Mouse (Mus musculus) ES-E14 (cell line): Measurements from ENCODE around the gene Phf24. TPM values are rescaled to one million over a fixed set of nuclear protein-coding genes. Genes with fewer than 3 reads are reported as not detected.
A peak's percentile ranks its signal among the peaks of the same experiment; 100 is the strongest.

Source experiments
- DNase-seq: peaks from one replicate; pipeline ENCODE4 v3.0.0-alpha.2; 2013; ENCODE audit warnings: low read depth, low spot score
- H3K27ac ChIP-seq: 2 replicates; pipeline ENCODE4 v1.5.1; 2012; ENCODE audit warnings: low read depth, mild to moderate bottlenecking, low read length, moderate library complexity, mixed read lengths; ENCODE audit not compliant: poor library complexity, insufficient read depth, severe bottlenecking
- H3K36me3 ChIP-seq: 2 replicates; pipeline ENCODE4 v1.6.1; 2012; ENCODE audit warnings: mild to moderate bottlenecking, low read length, moderate library complexity, mixed read lengths; ENCODE audit not compliant: control insufficient read depth, poor library complexity, insufficient read depth, severe bottlenecking
- H3K4me1 ChIP-seq, 2 experiments: fragments of 150-350 bp in 1 of 2; sonication (generic) in 1 of 2; 2 replicates each; pipeline ENCODE4 v1.6.1; 2012; ENCODE audit warnings: low read length in 2 of 2, mild to moderate bottlenecking in 1 of 2, mixed read lengths in 1 of 2; ENCODE audit not compliant: control insufficient read depth in 2 of 2, insufficient read depth in 2 of 2, poor library complexity in 1 of 2
- H3K4me3 ChIP-seq, 2 experiments: fragments of 150-350 bp in 1 of 2; sonication (generic) in 1 of 2; 2 replicates each; pipeline ENCODE4 v1.5.1; 2012; ENCODE audit warnings: low read length in 2 of 2, low read depth in 1 of 2, mild to moderate bottlenecking in 1 of 2, mixed read lengths in 1 of 2; ENCODE audit not compliant: insufficient read depth in 1 of 2, poor library complexity in 1 of 2, severe bottlenecking in 1 of 2
- H3K9ac ChIP-seq: 2 replicates; pipeline ENCODE4 v1.6.1; 2012; ENCODE audit warnings: low read depth, mild to moderate bottlenecking, low read length, mixed read lengths; ENCODE audit not compliant: poor library complexity, insufficient read depth, severe bottlenecking
- H3K9me3 ChIP-seq: fragments of 150-350 bp; sonication (generic); 2 replicates; pipeline ENCODE4 v1.6.1; 2012; ENCODE audit warnings: low read depth, mild to moderate bottlenecking, low read length; ENCODE audit not compliant: control insufficient read depth, insufficient read depth
- CHD2 ChIP-seq: IDR thresholded peaks from 2 replicates; pipeline ENCODE4 v1.6.1; 2014; ENCODE audit warnings: mild to moderate bottlenecking, low read depth, low read length, inconsistent platforms
- HCFC1 ChIP-seq: IDR thresholded peaks from 2 replicates; pipeline ENCODE4 v1.6.1; 2012; ENCODE audit warnings: low read length, inconsistent platforms, borderline replicate concordance; ENCODE audit not compliant: insufficient read depth
- MAFK ChIP-seq: IDR thresholded peaks from 2 replicates; pipeline ENCODE4 v1.6.1; 2014; ENCODE audit warnings: mild to moderate bottlenecking, low read depth, low read length, inconsistent platforms; ENCODE audit not compliant: insufficient read depth
- ZC3H11A ChIP-seq: IDR thresholded peaks from 2 replicates; pipeline ENCODE4 v1.6.1; 2012; ENCODE audit warnings: low read depth, mild to moderate bottlenecking, inconsistent platforms, low read length, borderline replicate concordance
- ZNF384 ChIP-seq: IDR thresholded peaks from 2 replicates; pipeline ENCODE4 v1.6.1; 2012; ENCODE audit warnings: low read depth, low read length, inconsistent platforms
- in situ Hi-C, 2 experiments: fragments of 600-800 bp; cut with MboI; formaldehyde crosslinking; loops; one replicate each; pipeline ENCODE4 v1.15.1; 2025; ENCODE audit warnings: low sequenced_read_pairs in 2 of 2, inconsistent platforms in 1 of 2; ENCODE audit not compliant: unreplicated experiment in 2 of 2
- total RNA-seq: library from RNA; depleted of rRNA; stranded (reverse); fragments of 300-350 nt; gene quantifications from 2 replicates; pipeline ENCODE4 v1.2.3, GENCODE M21; 2012

Gene Phf24
- total RNA-seq, 1 experiment: 0.04 TPM

GRCm38 (mm10) chr4:42946733-42947290 is 30.4 kb downstream of the Phf24 start:
- no peak overlapping the region for H3K27ac ChIP-seq
- TF ChIP-seq HCFC1: no peak
- TF ChIP-seq CHD2: no peak
- TF ChIP-seq MAFK: no peak
- no peak for TF ChIP-seq ZC3H11A
- no peak for TF ChIP-seq ZNF384
- H3K4me1 ChIP-seq: peaks cover 4% of the 10 kb centered on the region in 2 experiments; a peak in 2 of 4 replicates
- in situ Hi-C loops: no loop called here
- no peaks in the 10 kb centered on the region for H3K9me3 ChIP-seq
- no peak for DNase-seq
- H3K4me3 ChIP-seq: no peak overlapping the region
- no peaks in the 10 kb centered on the region for H3K36me3 ChIP-seq
- no peak overlapping the region for H3K9ac ChIP-seq

DNA sequence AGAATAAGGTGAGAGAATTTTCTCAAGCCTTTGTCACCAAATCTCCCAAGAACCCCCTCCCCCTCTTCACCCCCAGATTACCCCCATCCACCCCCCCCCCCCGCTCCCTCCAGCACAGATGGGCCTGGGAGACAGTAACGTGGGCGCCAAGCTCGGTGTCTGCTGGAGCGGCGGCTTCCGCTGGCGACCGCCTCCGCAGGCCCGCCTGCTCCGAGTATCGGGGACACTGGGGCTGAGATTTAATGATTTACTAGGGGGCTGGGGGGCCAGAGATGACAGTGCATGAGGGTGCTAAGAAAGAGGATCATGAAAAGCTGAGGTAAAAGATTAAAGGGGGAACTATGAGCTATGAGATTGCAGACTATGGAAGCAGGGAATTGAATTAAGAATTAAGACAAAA is 32.1 kb downstream of the Phf24 start:
- in situ Hi-C loops: no loop called here
- Histone ChIP-seq H3K27ac (no peak overlapping the region), H3K9me3 (no peaks in the 10 kb centered on the region), H3K9ac (no peak overlapping the region), H3K4me3 (no peak overlapping the region), H3K4me1 (peaks cover 4 to 9% of the 10 kb centered on the region in 2 experiments; a peak in 3 of 4 replicates), H3K36me3 (no peaks in the 10 kb centered on the region)
- DNase-seq: no peak
- TF ChIP-seq ZNF384 (no peak), CHD2 (no peak), HCFC1 (no peak), ZC3H11A (no peak), MAFK (no peak)

GRCm38 (mm10) chr4:42949051-42949675 is 32.7 kb downstream of the Phf24 start:
- H3K4me1 ChIP-seq: peaks cover 4 to 14% of the 10 kb centered on the region in 2 experiments; a peak in 3 of 4 replicates
- in situ Hi-C loops: no loop called here
- DNase-seq: no peak
- H3K9me3 ChIP-seq: no peaks in the 10 kb centered on the region
- H3K9ac ChIP-seq: no peak overlapping the region
- H3K4me3 ChIP-seq: peak overlapping the region in 1 of 2 experiments; percentile 75; a peak in 3 of 4 replicates
- H3K27ac ChIP-seq: no peak overlapping the region
- no peaks in the 10 kb centered on the region for H3K36me3 ChIP-seq
- TF ChIP-seq CHD2: no peak
- TF ChIP-seq MAFK: no peak
- no peak for TF ChIP-seq ZC3H11A
- no peak for TF ChIP-seq ZNF384
- no peak for TF ChIP-seq HCFC1

DNA sequence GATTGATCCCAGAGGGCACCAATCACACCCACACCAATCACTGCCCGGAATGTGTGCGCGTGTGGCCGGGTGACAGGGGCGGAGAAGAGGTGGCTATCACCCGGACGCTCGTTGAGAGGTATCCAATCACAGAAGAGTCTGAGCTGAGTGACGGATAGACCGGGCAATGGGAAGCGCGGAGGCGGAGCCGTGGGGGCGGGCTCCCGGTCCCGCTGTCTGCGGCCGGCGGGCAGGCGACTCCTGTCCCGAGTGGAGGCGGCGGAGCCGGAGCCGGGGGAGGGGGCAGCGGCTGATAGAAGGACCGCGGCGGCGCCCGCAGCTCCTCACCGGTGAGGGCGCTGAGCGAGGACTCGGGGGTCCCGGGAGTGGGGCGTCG is 33.2 kb downstream of the Phf24 start, which contains the start of gene Dnajb5:
Gene Dnajb5 (plus strand): TSS at position 139 of the 376 bp plus-strand sequence.
- Histone ChIP-seq H3K9me3 (no peaks in the 10 kb centered on the region), H3K9ac (peak within 1 kb of the TSS; percentile 85), H3K36me3 (no peaks in the 10 kb centered on the region), H3K4me3 (peak within 1 kb of the TSS; percentile 83 to 96), H3K4me1 (peaks cover 6 to 17% of the 10 kb centered on the region in 2 experiments; a peak in 3 of 4 replicates), H3K27ac (peak within 1 kb of the TSS; percentile 79)
- TF ChIP-seq CHD2 (peak; percentile 87), ZNF384 (no peak)
- in situ Hi-C loops: no loop called here
- peak; percentile 94 for DNase-seq

DNA sequence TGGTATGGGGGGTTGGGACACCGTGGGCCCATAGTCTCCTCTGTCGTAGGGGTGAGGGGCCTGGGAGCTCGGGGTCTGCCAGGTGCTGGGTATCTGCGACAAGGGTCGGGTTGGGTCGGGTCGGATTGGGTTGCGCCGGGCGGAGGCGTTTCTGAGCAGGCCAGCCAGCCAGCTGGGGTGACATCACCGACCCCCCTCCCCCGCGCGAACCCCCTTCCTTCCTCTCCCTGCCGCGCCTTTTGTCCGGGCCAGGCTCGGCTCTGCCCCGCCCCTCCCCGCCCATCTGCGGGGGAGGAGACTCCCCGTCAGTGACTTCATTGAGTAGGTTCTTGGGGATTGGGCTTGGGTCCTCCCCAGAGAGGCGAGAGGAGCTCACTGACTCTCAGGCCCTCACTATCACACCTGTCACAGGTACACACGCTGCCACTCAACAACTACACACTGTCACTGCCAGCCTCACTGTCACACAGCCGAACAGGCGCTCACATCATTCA is 33.7 kb downstream of the Phf24 start:
- Histone ChIP-seq H3K9me3 (no peaks in the 10 kb centered on the region), H3K27ac (peak overlapping the region; percentile 79), H3K36me3 (no peaks in the 10 kb centered on the region), H3K4me3 (peak overlapping the region; percentile 83 to 96), H3K4me1 (peaks cover 6 to 19% of the 10 kb centered on the region in 2 experiments; a peak in 3 of 4 replicates), H3K9ac (peak overlapping the region; percentile 85)
- TF ChIP-seq CHD2 (no peak), MAFK (no peak), ZC3H11A (no peak), HCFC1 (no peak; the same call in 1 of the 2 replicates)
- in situ Hi-C loops: no loop called here
- peak; percentile 77 for DNase-seq
